Mouse (Mus musculus): Measurements from ENCODE around the gene 9130019O22Rik.
"Not testable (repeated sequence)": the region's sequence is repeated elsewhere in the genome, so short reads cannot be mapped to it uniquely, and the experiment has no call there.

The 9130019O22Rik gene

GRCm38 (mm10) chr7:127386641-127387392 lies at the start of gene 9130019O22Rik:
Gene 9130019O22Rik (minus strand): TSS chr7:127387166.
- DNase-seq (ENCODE audit: low read depth, low spot score), result peak; percentile 65

- no peak for DNase-seq (ENCODE audit: low read depth, low spot score)
These were observed 48.2 kb upstream of the 9130019O22Rik start for GRCm38 (mm10) chr7:127435206-127435605.

- no peak for DNase-seq (ENCODE audit: low read depth, low spot score)
These were observed 39.4 kb upstream of the 9130019O22Rik start for GRCm38 (mm10) chr7:127426354-127426753.

GRCm38 (mm10) chr7:127425911-127426310 lies 38.9 kb upstream of the 9130019O22Rik start:
- DNase-seq (ENCODE audit: low read depth, low spot score), result no peak

GRCm38 (mm10) chr7:127425291-127425690 lies 38.3 kb upstream of the 9130019O22Rik start:
- DNase-seq (ENCODE audit: low read depth, low spot score), result no peak

GRCm38 (mm10) chr7:127422247-127422646 lies 35.3 kb upstream of the 9130019O22Rik start:
- DNase-seq (ENCODE audit: low read depth, low spot score), result no peak

- DNase-seq (ENCODE audit: low read depth, low spot score), result peak; percentile 76
These were observed 34.6 kb upstream of the 9130019O22Rik start, which contains the start of gene Zfp688 for GRCm38 (mm10) chr7:127421388-127422191. Gene Zfp688 (minus strand): TSS chr7:127422068.

GRCm38 (mm10) chr7:127411418-127411817 lies 24.5 kb upstream of the 9130019O22Rik start:
- DNase-seq (ENCODE audit: low read depth, low spot score), result no peak

- DNase-seq (ENCODE audit: low read depth, low spot score), result peak; percentile 62
These were observed 19.3 kb upstream of the 9130019O22Rik start, which contains the start of gene Zfp764 for GRCm38 (mm10) chr7:127406002-127406987. Gene Zfp764 (minus strand): TSS chr7:127406822.

- DNase-seq (ENCODE audit: low read depth, low spot score), result not testable (repeated sequence)
These were observed 17.1 kb upstream of the 9130019O22Rik start for GRCm38 (mm10) chr7:127404101-127404500.

GRCm38 (mm10) chr7:127402980-127403379 lies 16.0 kb upstream of the 9130019O22Rik start:
- DNase-seq (ENCODE audit: low read depth, low spot score), result no peak

- no peak for DNase-seq (ENCODE audit: low read depth, low spot score)
These were observed 13.4 kb upstream of the 9130019O22Rik start for GRCm38 (mm10) chr7:127400355-127400754.

GRCm38 (mm10) chr7:127393944-127394333 lies 7.0 kb upstream of the 9130019O22Rik start:
- DNase-seq (ENCODE audit: low read depth, low spot score), result no peak

- peak; percentile 91 for DNase-seq (ENCODE audit: low read depth, low spot score)
These were observed 6.4 kb upstream of the 9130019O22Rik start, which contains the start of gene E430018J23Rik for GRCm38 (mm10) chr7:127393157-127393943. Gene E430018J23Rik (minus strand): TSS chr7:127393629.

GRCm38 (mm10) chr7:127392251-127392824 lies 5.4 kb upstream of the 9130019O22Rik start:
- no peak for DNase-seq (ENCODE audit: low read depth, low spot score)

- DNase-seq (ENCODE audit: low read depth, low spot score), result no peak
These were observed 4.6 kb upstream of the 9130019O22Rik start for GRCm38 (mm10) chr7:127391538-127391937.

- no peak for DNase-seq (ENCODE audit: low read depth, low spot score)
These were observed 3.3 kb upstream of the 9130019O22Rik start for GRCm38 (mm10) chr7:127390306-127390705.

GRCm38 (mm10) chr7:127388201-127388600 lies 1.2 kb upstream of the 9130019O22Rik start:
- DNase-seq (ENCODE audit: low read depth, low spot score), result not testable (repeated sequence)

GRCm38 (mm10) chr7:127385560-127385959 lies 1.4 kb downstream of the 9130019O22Rik start:
- not testable (repeated sequence) for DNase-seq (ENCODE audit: low read depth, low spot score)

Measured in WW6 (cell line).